Mouse (Mus musculus): Measurements from ENCODE around the gene B3gnt8. TPM values are rescaled to one million over a fixed set of nuclear protein-coding genes. Genes with fewer than 3 reads are reported as not detected.
"Not testable (repeated sequence)": the region's sequence is repeated elsewhere in the genome, so short reads cannot be mapped to it uniquely, and the experiment has no call there.

The B3gnt8 gene
- 1 to 10 TPM; 2.7 to 2.8 TPM for total RNA-seq (2021)
- long read RNA-seq, experiment 1 = 0 reads
- long read RNA-seq, experiment 2, partial matches to known transcripts = 0 of 6 reads
- long read RNA-seq, experiment 2, other reads (novel, unspliced or antisense) = 1 of 6 reads

- no peak for DNase-seq (ENCODE audit: low spot score in 2 of 2)
These were observed at the start of gene B3gnt8 for GRCm38 (mm10) chr7:25626509-25627430. Gene B3gnt8 (plus strand): TSS chr7:25626654.

- not testable (repeated sequence) for DNase-seq (ENCODE audit: low spot score in 2 of 2)
These were observed 49.5 kb upstream of the B3gnt8 start for GRCm38 (mm10) chr7:25576793-25577437.

- DNase-seq (ENCODE audit: low spot score in 2 of 2) = no peak
These were observed 47.0 kb upstream of the B3gnt8 start for GRCm38 (mm10) chr7:25579441-25579840.

- no peak for DNase-seq (ENCODE audit: low spot score in 2 of 2)
These were observed 44.1 kb upstream of the B3gnt8 start for GRCm38 (mm10) chr7:25582301-25582810.

GRCm38 (mm10) chr7:25584651-25585050, 41.8 kb upstream of the B3gnt8 start:
- no peak for DNase-seq (ENCODE audit: low spot score in 2 of 2)

- no peak for DNase-seq (ENCODE audit: low spot score in 2 of 2)
These were observed 40.9 kb upstream of the B3gnt8 start for GRCm38 (mm10) chr7:25585351-25586204.

- DNase-seq (ENCODE audit: low spot score in 2 of 2) = no peak
These were observed 35.2 kb upstream of the B3gnt8 start for GRCm38 (mm10) chr7:25591226-25591625.

- DNase-seq (ENCODE audit: low spot score in 2 of 2) = no peak
These were observed 32.6 kb upstream of the B3gnt8 start for GRCm38 (mm10) chr7:25593859-25594258.

- peak; percentile 57 to 68 for DNase-seq (ENCODE audit: low spot score in 2 of 2)
These were observed 26.8 kb upstream of the B3gnt8 start for GRCm38 (mm10) chr7:25599663-25600062.

- no peak for DNase-seq (ENCODE audit: low spot score in 2 of 2)
These were observed 25.8 kb upstream of the B3gnt8 start for GRCm38 (mm10) chr7:25600666-25601065.

GRCm38 (mm10) chr7:25601346-25601745, 25.1 kb upstream of the B3gnt8 start:
- no peak for DNase-seq (ENCODE audit: low spot score in 2 of 2)

- no peak for DNase-seq (ENCODE audit: low spot score in 2 of 2)
These were observed 19.8 kb upstream of the B3gnt8 start for GRCm38 (mm10) chr7:25606625-25607063.

- DNase-seq (ENCODE audit: low spot score in 2 of 2) = no peak
These were observed 19.3 kb upstream of the B3gnt8 start for GRCm38 (mm10) chr7:25607196-25607595.

- DNase-seq (ENCODE audit: low spot score in 2 of 2) = no peak
These were observed 16.4 kb upstream of the B3gnt8 start for GRCm38 (mm10) chr7:25610056-25610455.

- no peak for DNase-seq (ENCODE audit: low spot score in 2 of 2)
These were observed 15.0 kb upstream of the B3gnt8 start for GRCm38 (mm10) chr7:25611501-25611900.

- no peak for DNase-seq (ENCODE audit: low spot score in 2 of 2)
These were observed 12.4 kb upstream of the B3gnt8 start for GRCm38 (mm10) chr7:25614086-25614485.

- no peak for DNase-seq (ENCODE audit: low spot score in 2 of 2)
These were observed 11.4 kb upstream of the B3gnt8 start for GRCm38 (mm10) chr7:25614831-25615705.

GRCm38 (mm10) chr7:25615706-25616011, 10.8 kb upstream of the B3gnt8 start, which contains the start of gene Erich4:
Gene Erich4 (minus strand): TSS chr7:25615892.
- peak in 1 of 2 experiments; percentile 12 for DNase-seq (ENCODE audit: low spot score in 2 of 2)

- DNase-seq (ENCODE audit: low spot score in 2 of 2) = peak in 1 of 2 experiments; percentile 16
These were observed 8.9 kb upstream of the B3gnt8 start for GRCm38 (mm10) chr7:25617376-25618160.

Data from adrenal gland, adult 18-20 months (tissue).